In genomic region chr8:69919010-69919409, GRCm38 (mm10) we compare ENCODE assay signal across 8 mouse cellular contexts. TPM values are rescaled to one million over a fixed set of nuclear protein-coding genes. Genes with fewer than 3 reads are reported as not detected.
DNase-seq lines count a peak whose midpoint lies in the region; ATAC-seq and TF ChIP-seq lines count a peak whose summit lies in the region.

No protein-coding gene starts in this region.

- H3K36me3 ChIP-seq in hindbrain, embryonic 11.5 days (ENCODE audit: control insufficient read depth, insufficient read depth, low read length): peaks cover 8% of the 10 kb centered on the region; the same call in 1 of the 2 replicates
- H3K36me3 ChIP-seq in lung, embryonic 16.5 days (ENCODE audit: control insufficient read depth, insufficient read depth, low read length): peaks cover 27% of the 10 kb centered on the region

- DNase-seq in MN1 (ENCODE audit: low spot score): peak; percentile 88
- peak; percentile 74 to 79 for DNase-seq in cerebellum, adult 2 months
- peak; percentile 93 for DNase-seq in forelimb bud, embryonic 11.5 days (ENCODE audit: low read depth, low spot score)
- peak; percentile 85 for DNase-seq in hindbrain, embryonic 11.5 days (ENCODE audit: low spot score)
- DNase-seq in layer of hippocampus, adult 9-10 months (ENCODE audit: low spot score): peak; percentile 88
- peak; percentile 36 for DNase-seq in ovary, postnatal 10 days (ENCODE audit: low spot score)
- DNase-seq in thymus, postnatal 0 days (ENCODE audit: low spot score): peak; percentile 93

- peak; percentile 89 for TF ChIP-seq CTCF in cerebellum, adult 2 months (IDR thresholded peaks at IDR 0.05; ENCODE audit: borderline replicate concordance, insufficient read depth, low read depth, low read length)

- peaks cover 7% of the 10 kb centered on the region for H3K4me1 ChIP-seq in cerebellum, adult 2 months (ENCODE audit: control insufficient read depth, insufficient read depth, low read length)
- no peaks in the 10 kb centered on the region for H3K4me1 ChIP-seq in hindbrain, embryonic 11.5 days (replicated peaks; ENCODE audit: control insufficient read depth, insufficient read depth, low read length)
- H3K4me1 ChIP-seq in lung, embryonic 16.5 days (replicated peaks; ENCODE audit: control insufficient read depth, insufficient read depth, low read length): peaks cover 12% of the 10 kb centered on the region

- H3K4me3 ChIP-seq in cerebellum, adult 2 months (replicated peaks; ENCODE audit: insufficient read depth, low read depth, low read length): no peak overlapping the region
- no peak overlapping the region for H3K4me3 ChIP-seq in hindbrain, embryonic 11.5 days (ENCODE audit: low read depth, low read length)
- H3K4me3 ChIP-seq in lung, embryonic 16.5 days (ENCODE audit: low read length): no peak overlapping the region

- no peak overlapping the region for H3K27ac ChIP-seq in cerebellum, adult 2 months (ENCODE audit: insufficient read depth, low read length)
- no peak overlapping the region for H3K27ac ChIP-seq in hindbrain, embryonic 11.5 days (ENCODE audit: low read depth, low read length)
- 0 out of 2 replicates have a peak overlapping the region, but pooled peaks have one; percentile 24 for H3K27ac ChIP-seq in lung, embryonic 16.5 days (ENCODE audit: low read length)

- peak; percentile 36 for ATAC-seq in hindbrain, embryonic 11.5 days (ENCODE audit: low FRiP score)
- ATAC-seq in lung, embryonic 16.5 days (ENCODE audit: low read depth): peak; percentile 65

- no peak overlapping the region for H3K9ac ChIP-seq in hindbrain, embryonic 11.5 days (ENCODE audit: low read depth, low read length)
- no peak overlapping the region for H3K9ac ChIP-seq in lung, embryonic 16.5 days (ENCODE audit: low read length)

- TF ChIP-seq POLR2A in cerebellum, adult 2 months (IDR thresholded peaks at IDR 0.05; ENCODE audit: borderline replicate concordance, insufficient read depth, low read length): no peak

- no peak overlapping the region for H3K4me2 ChIP-seq in hindbrain, embryonic 11.5 days (replicated peaks; ENCODE audit: low read depth, low read length)
- no peak overlapping the region for H3K4me2 ChIP-seq in lung, embryonic 16.5 days (ENCODE audit: low read depth, low read length)

- no peaks in the 10 kb centered on the region for H3K9me3 ChIP-seq in hindbrain, embryonic 11.5 days (ENCODE audit: control insufficient read depth, low read length)
- H3K9me3 ChIP-seq in lung, embryonic 16.5 days (ENCODE audit: control insufficient read depth, low read length): no peaks in the 10 kb centered on the region

- no peaks in the 10 kb centered on the region for H3K27me3 ChIP-seq in cerebellum, adult 2 months (ENCODE audit: control insufficient read depth, insufficient read depth, low read length)
- H3K27me3 ChIP-seq in hindbrain, embryonic 11.5 days (ENCODE audit: control insufficient read depth, insufficient read depth, low read length): no peaks in the 10 kb centered on the region
- no peaks in the 10 kb centered on the region for H3K27me3 ChIP-seq in lung, embryonic 16.5 days (ENCODE audit: control insufficient read depth, insufficient read depth, low read depth, low read length)

- WGBS in cerebellum, adult 2 months: 31% methylated on average over 1 of the region's 1 CpGs
- 85% methylated on average over 1 of the region's 1 CpGs for WGBS in hindbrain, embryonic 11.5 days
- WGBS in lung, embryonic 16.5 days: 61% methylated on average over 1 of the region's 1 CpGs

RNA-seq across cellular contexts. Expression of gene Yjefn3, which starts 16.5 kb away (rescaled TPM):
- polyA plus RNA-seq in cerebellum, adult 2 months (2012; rRNA removed): 15.4 and 16.8 TPM in 2 replicates
- polyA plus RNA-seq in hindbrain, embryonic 11.5 days (2014; fragmentation: Nextera tagmentation; extraction: Ambion mirVana): 4.6 and 6.1 TPM in 2 replicates
- 4.0 and 4.1 TPM in 2 replicates for polyA plus RNA-seq in lung, embryonic 16.5 days (2015; fragmentation: Nextera tagmentation; extraction: Ambion mirVana)
- polyA plus RNA-seq in thymus, postnatal 0 days (2015; fragmentation: Nextera tagmentation; extraction: Ambion mirVana): 3.7 and 4.0 TPM in 2 replicates

RNA-seq across cellular contexts. Expression of gene Ndufa13, which starts 16.7 kb away (rescaled TPM):
- 221 and 239 TPM in 2 replicates for polyA plus RNA-seq in cerebellum, adult 2 months (2012; rRNA removed)
- polyA plus RNA-seq in hindbrain, embryonic 11.5 days (2014; fragmentation: Nextera tagmentation; extraction: Ambion mirVana): 169 and 174 TPM in 2 replicates
- polyA plus RNA-seq in lung, embryonic 16.5 days (2015; fragmentation: Nextera tagmentation; extraction: Ambion mirVana): 176 and 179 TPM in 2 replicates
- 228 and 241 TPM in 2 replicates for polyA plus RNA-seq in thymus, postnatal 0 days (2015; fragmentation: Nextera tagmentation; extraction: Ambion mirVana)

RNA-seq across cellular contexts. Expression of gene Tssk6, which starts 17.0 kb away (rescaled TPM):
- polyA plus RNA-seq in cerebellum, adult 2 months (2012; rRNA removed): 0.22 and 0.29 TPM in 2 replicates
- polyA plus RNA-seq in hindbrain, embryonic 11.5 days (2014; fragmentation: Nextera tagmentation; extraction: Ambion mirVana): 4.2 and 4.3 TPM in 2 replicates
- 2.0 and 2.7 TPM in 2 replicates for polyA plus RNA-seq in lung, embryonic 16.5 days (2015; fragmentation: Nextera tagmentation; extraction: Ambion mirVana)
- polyA plus RNA-seq in thymus, postnatal 0 days (2015; fragmentation: Nextera tagmentation; extraction: Ambion mirVana): 5.0 and 5.1 TPM in 2 replicates

RNA-seq across cellular contexts. Expression of gene Cilp2, which starts 31.5 kb away (rescaled TPM):
- polyA plus RNA-seq in cerebellum, adult 2 months (2012; rRNA removed): 0.18 and 0.41 TPM in 2 replicates
- 0.50 and 0.73 TPM in 2 replicates for polyA plus RNA-seq in hindbrain, embryonic 11.5 days (2014; fragmentation: Nextera tagmentation; extraction: Ambion mirVana)
- polyA plus RNA-seq in lung, embryonic 16.5 days (2015; fragmentation: Nextera tagmentation; extraction: Ambion mirVana): 0.26 and 0.30 TPM in 2 replicates
- 0.09 and 0.16 TPM in 2 replicates for polyA plus RNA-seq in thymus, postnatal 0 days (2015; fragmentation: Nextera tagmentation; extraction: Ambion mirVana)

Comparison
In these comparisons a context has a peak if more than half of its experiments do, and no peak if none do; other contexts are left out.
1. DNase-seq: peak in every context shown above with its lines; median percentile 93 in forelimb bud, embryonic 11.5 days; 93 in thymus, postnatal 0 days; 88 in MN1; 88 in layer of hippocampus, adult 9-10 months; 85 in hindbrain, embryonic 11.5 days; 76 in cerebellum, adult 2 months; 36 in ovary, postnatal 10 days.